Mouse (Mus musculus) ES-E14 (cell line): ENCODE measurements around the gene Grip1.

Experiments
- CHD2 ChIP-seq: IDR thresholded peaks from 2 replicates; pipeline ENCODE4 v1.6.1; 2014; ENCODE audit warnings: mild to moderate bottlenecking, low read depth, low read length, inconsistent platforms
- ZNF384 ChIP-seq: IDR thresholded peaks from 2 replicates; pipeline ENCODE4 v1.6.1; 2012; ENCODE audit warnings: low read depth, low read length, inconsistent platforms

GRCm38 (mm10) chr10:120026437-120026836, 572.8 kb downstream of the Grip1 start:
- TF ChIP-seq CHD2: no peak
- TF ChIP-seq ZNF384: no peak
